Mouse (Mus musculus) small intestine, adult 2 months (tissue): Measurements from ENCODE around the gene Slc22a15. TPM values are rescaled to one million over a fixed set of nuclear protein-coding genes. Genes with fewer than 3 reads are reported as not detected.
A peak's percentile ranks its signal among the peaks of the same experiment; 100 is the strongest.

Experiments used
- H3K27ac ChIP-seq: fragments of 200-500 bp; 2 replicates; pipeline ENCODE4 v1.5.1; 2012; ENCODE audit warnings: low read depth, low read length, control low read depth, inconsistent platforms; ENCODE audit not compliant: insufficient read depth
- H3K27me3 ChIP-seq: fragments of 200-500 bp; 2 replicates; pipeline ENCODE4 v1.6.1; 2012; ENCODE audit warnings: mild to moderate bottlenecking, moderate library complexity, low read length, inconsistent platforms; ENCODE audit not compliant: control insufficient read depth, insufficient read depth
- H3K36me3 ChIP-seq: fragments of 200-500 bp; 2 replicates; pipeline ENCODE4 v1.6.1; 2012; ENCODE audit warnings: mild to moderate bottlenecking, low read length, control low read depth, inconsistent platforms; ENCODE audit not compliant: control insufficient read depth, insufficient read depth
- H3K4me1 ChIP-seq: fragments of 200-500 bp; 2 replicates; pipeline ENCODE4 v1.6.1; 2012; ENCODE audit warnings: low read length, inconsistent platforms, mixed read lengths; ENCODE audit not compliant: control insufficient read depth, insufficient read depth, insufficient read length
- H3K4me3 ChIP-seq: fragments of 200-500 bp; 2 replicates; pipeline ENCODE4 v1.5.1; 2012; ENCODE audit warnings: low read depth, mild to moderate bottlenecking, control low read depth, inconsistent platforms, low read length, moderate library complexity
- CTCF ChIP-seq: fragments of 200-500 bp; IDR thresholded peaks from 2 replicates; pipeline ENCODE4 v1.5.1; 2012; ENCODE audit warnings: low read depth, mild to moderate bottlenecking, control low read depth, inconsistent platforms, low read length, moderate library complexity, mixed read lengths; ENCODE audit not compliant: insufficient replicate concordance, insufficient read length; ENCODE audit errors: extremely low read depth
- POLR2A ChIP-seq: fragments of 200-500 bp; IDR thresholded peaks from 2 replicates; pipeline ENCODE4 v1.6.1; 2012; ENCODE audit warnings: low read depth, mild to moderate bottlenecking, control low read depth, inconsistent platforms, low read length, moderate library complexity
- WGBS: fragments of 180-500 bp; shearing (Covaris S2); methylation state at CpG from one replicate; pipeline ENCODE4 v1.1.7; 2018; 5-methylcytosine and 5-hydroxymethylcytosine counted together
- polyA plus RNA-seq: library from polyadenylated mRNA; depleted of rRNA; stranded (reverse); fragments of >200 nt; gene quantifications from 2 replicates; pipeline ENCODE4 v1.2.3, GENCODE M21; 2012

Slc22a15 gene
- polyA plus RNA-seq, 1 experiment, result 4.9 TPM

DNA sequence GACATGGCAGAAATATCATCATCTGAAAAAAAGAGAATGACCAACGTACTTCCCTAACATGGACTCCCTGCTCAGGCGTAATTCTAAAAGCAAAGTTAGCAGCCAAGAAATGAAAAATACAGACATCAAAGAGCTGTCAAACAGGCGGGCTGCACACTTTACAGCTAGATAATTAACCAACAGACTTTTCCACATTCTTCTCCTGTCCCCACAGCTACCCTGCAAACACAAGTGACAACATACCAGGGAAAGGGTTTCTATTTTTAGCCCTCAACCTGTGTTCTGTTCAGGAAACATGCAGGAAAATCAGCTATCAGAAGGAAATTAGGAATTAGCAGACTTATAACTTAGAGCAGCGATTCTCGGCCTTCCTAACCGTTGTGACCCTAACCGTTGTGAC is 21.9 kb downstream of the Slc22a15 start:
- no peaks in the 10 kb centered on the region for H3K4me1 ChIP-seq
- H3K36me3 ChIP-seq, result no peaks in the 10 kb centered on the region
- no peaks in the 10 kb centered on the region for H3K27me3 ChIP-seq
- no peak overlapping the region for H3K27ac ChIP-seq
- H3K4me3 ChIP-seq, result no peak overlapping the region
- 69% methylated on average over 7 of the region's 7 CpGs for WGBS
- TF ChIP-seq POLR2A (no peak), CTCF (no peak)

DNA sequence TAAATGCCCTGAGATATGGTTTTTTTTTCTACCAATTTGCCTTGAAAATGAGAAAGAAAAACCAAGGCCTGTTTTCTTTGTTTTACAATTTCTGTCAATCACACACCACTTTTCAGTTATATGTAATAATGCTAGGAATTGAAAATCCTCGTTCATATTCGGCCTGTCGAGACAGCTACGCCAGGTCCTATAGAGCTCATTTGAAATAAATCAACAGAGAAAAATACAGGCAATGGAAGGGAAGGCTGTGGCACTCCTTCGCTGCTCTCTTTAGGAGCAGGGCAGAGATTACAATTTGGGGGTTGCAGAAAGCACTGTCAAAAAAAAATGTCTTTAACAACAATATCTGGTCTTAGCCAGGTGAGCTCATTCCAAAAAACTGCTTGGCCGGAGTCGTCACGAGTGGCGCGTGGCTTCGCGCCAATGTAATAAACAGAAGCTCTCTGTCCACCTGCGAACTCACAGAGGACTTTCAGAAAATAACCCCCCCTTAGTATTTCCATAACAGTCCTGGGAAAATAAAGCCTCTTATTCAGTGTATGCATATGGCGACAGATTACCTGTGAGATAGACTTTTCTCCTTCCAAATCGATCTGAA is 26.8 kb downstream of the Slc22a15 start:
- TF ChIP-seq POLR2A (no peak), CTCF (no peak)
- Histone ChIP-seq H3K27ac (no peak overlapping the region), H3K4me1 (no peaks in the 10 kb centered on the region), H3K36me3 (no peaks in the 10 kb centered on the region), H3K4me3 (no peak overlapping the region), H3K27me3 (no peaks in the 10 kb centered on the region)
- 75% methylated on average over 15 of the region's 15 CpGs for WGBS

- TF ChIP-seq CTCF (peak; percentile 89; the same call in 1 of the 2 replicates), POLR2A (no peak)
- H3K27ac ChIP-seq, result no peak overlapping the region
- no peaks in the 10 kb centered on the region for H3K36me3 ChIP-seq
- no peaks in the 10 kb centered on the region for H3K27me3 ChIP-seq
- no peaks in the 10 kb centered on the region for H3K4me1 ChIP-seq
- WGBS, result 42% methylated on average over 9 of the region's 9 CpGs
- no peak overlapping the region for H3K4me3 ChIP-seq
Observed at GRCm38 (mm10) chr3:101896893-101897292, 27.4 kb downstream of the Slc22a15 start.

DNA sequence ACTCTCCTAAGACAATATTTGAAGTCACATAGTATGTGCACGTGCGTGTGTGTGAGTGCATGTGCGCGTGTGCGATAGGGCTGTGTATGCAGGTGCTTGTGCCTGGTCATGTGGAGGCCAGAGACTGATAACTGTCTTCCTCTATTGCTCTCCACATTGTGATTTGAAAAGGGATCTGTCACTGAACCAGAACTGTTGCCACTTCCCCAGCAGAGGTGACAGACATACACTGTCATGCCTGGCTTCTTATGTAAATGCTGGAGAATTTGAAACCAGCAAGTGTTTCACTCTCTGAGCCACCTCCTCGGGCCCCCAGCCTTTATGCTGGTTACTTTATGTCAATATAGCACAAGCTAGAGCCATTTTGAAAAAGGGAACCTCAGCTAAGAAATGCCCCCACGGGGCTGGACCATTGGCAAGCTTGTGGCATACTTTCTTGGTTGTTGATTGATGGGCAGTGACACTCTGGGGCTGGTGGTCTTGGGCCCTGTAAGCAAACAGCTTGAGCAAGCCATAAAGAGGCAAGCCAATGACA is 28.8 kb downstream of the Slc22a15 start:
- H3K27me3 ChIP-seq, result no peaks in the 10 kb centered on the region
- no peaks in the 10 kb centered on the region for H3K4me1 ChIP-seq
- 83% methylated on average over 7 of the region's 7 CpGs for WGBS
- H3K4me3 ChIP-seq, result no peak overlapping the region
- TF ChIP-seq POLR2A (no peak), CTCF (no peak)
- H3K36me3 ChIP-seq, result no peaks in the 10 kb centered on the region
- H3K27ac ChIP-seq, result no peak overlapping the region

DNA sequence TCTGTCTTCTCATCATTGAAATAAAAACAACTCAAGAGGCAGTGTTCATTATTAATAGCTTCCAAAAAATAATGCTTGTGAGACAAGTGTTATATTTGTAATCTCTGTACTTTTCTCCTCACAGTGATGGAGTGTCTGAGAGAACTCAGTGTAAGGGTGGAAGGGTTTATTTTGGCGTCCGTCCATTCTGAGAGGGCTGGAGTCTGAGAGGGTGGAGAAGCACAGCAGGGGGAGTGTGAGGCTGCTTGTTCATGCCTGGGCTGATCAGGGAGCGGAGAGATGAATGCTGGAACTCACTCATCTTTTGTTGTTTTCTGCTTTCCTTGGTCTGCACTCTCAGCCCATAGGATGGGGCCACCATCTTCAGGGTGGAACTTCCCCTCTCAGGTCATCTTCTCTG is 38.7 kb downstream of the Slc22a15 start:
- no peak overlapping the region for H3K4me3 ChIP-seq
- no peak for TF ChIP-seq POLR2A
- no peak for TF ChIP-seq CTCF
- WGBS, result 64% methylated on average over 3 of the region's 3 CpGs
- no peak overlapping the region for H3K27ac ChIP-seq
- H3K27me3 ChIP-seq, result no peaks in the 10 kb centered on the region
- no peaks in the 10 kb centered on the region for H3K36me3 ChIP-seq
- no peaks in the 10 kb centered on the region for H3K4me1 ChIP-seq

DNA sequence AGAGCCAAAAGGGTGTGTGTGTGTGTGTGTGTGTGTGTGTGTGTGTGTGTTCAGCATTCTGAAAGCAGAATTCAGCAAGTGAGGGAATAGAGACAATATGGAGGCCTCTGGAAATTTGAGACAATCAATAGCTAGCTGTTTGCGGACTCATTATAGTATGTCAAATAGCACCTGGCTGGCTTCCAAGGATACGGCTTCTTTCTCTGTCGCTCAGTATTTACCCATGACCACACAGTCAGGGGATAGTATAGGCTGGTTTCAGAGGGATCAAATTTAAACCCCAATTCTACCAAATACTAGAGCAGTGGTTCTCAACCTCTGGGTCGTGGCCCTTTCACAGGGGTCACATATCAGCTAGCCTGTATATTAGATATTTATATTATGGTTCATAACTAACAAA is 39.2 kb downstream of the Slc22a15 start:
- no peak for TF ChIP-seq CTCF
- TF ChIP-seq POLR2A, result no peak
- 38% methylated on average over 4 of the region's 4 CpGs for WGBS

GRCm38 (mm10) chr3:101883902-101884301 is 40.4 kb downstream of the Slc22a15 start:
- no peak overlapping the region for H3K27ac ChIP-seq
- no peaks in the 10 kb centered on the region for H3K36me3 ChIP-seq
- H3K27me3 ChIP-seq, result no peaks in the 10 kb centered on the region
- 79% methylated on average over 3 of the region's 3 CpGs for WGBS
- no peak for TF ChIP-seq CTCF
- TF ChIP-seq POLR2A, result no peak
- no peak overlapping the region for H3K4me3 ChIP-seq
- no peaks in the 10 kb centered on the region for H3K4me1 ChIP-seq

More for the DNA sequence above, 39.2 kb downstream of the Slc22a15 start:
- no peaks in the 10 kb centered on the region for H3K36me3 ChIP-seq
- H3K4me1 ChIP-seq, result no peaks in the 10 kb centered on the region
- no peaks in the 10 kb centered on the region for H3K27me3 ChIP-seq
- no peak overlapping the region for H3K4me3 ChIP-seq
- no peak overlapping the region for H3K27ac ChIP-seq
